Mouse (Mus musculus) liver, adult 2 months (tissue): ENCODE data around the gene Wbp1l. TPM values are rescaled to one million over a fixed set of nuclear protein-coding genes. Genes with fewer than 3 reads are reported as not detected.
A peak's percentile ranks its signal among the peaks of the same experiment; 100 is the strongest.

Experiments
- DNase-seq: peaks from one replicate; pipeline ENCODE4 v3.0.0-alpha.2; 2011; ENCODE audit warnings: low read depth, low spot score; ENCODE audit errors: extremely low read depth
- H3K27ac ChIP-seq: fragments of 200-500 bp; replicated peaks from 2 replicates; pipeline ENCODE4 v1.5.1; 2012; ENCODE audit warnings: low read depth, mild to moderate bottlenecking, control low read depth, inconsistent platforms, low read length; ENCODE audit not compliant: insufficient read depth
- H3K27me3 ChIP-seq: fragments of 200-500 bp; 2 replicates; pipeline ENCODE4 v1.6.1; 2012; ENCODE audit warnings: mild to moderate bottlenecking, moderate library complexity, low read length, inconsistent platforms; ENCODE audit not compliant: control insufficient read depth, insufficient read depth
- H3K36me3 ChIP-seq: fragments of 200-500 bp; 2 replicates; pipeline ENCODE4 v1.6.1; 2012; ENCODE audit warnings: low read length, inconsistent platforms; ENCODE audit not compliant: control insufficient read depth, insufficient read depth
- H3K4me1 ChIP-seq: fragments of 200-500 bp; 2 replicates; pipeline ENCODE4 v1.6.1; 2011; ENCODE audit warnings: low read length; ENCODE audit not compliant: control insufficient read depth, insufficient read depth
- H3K4me3 ChIP-seq: fragments of 200-500 bp; 2 replicates; pipeline ENCODE4 v1.5.1; 2011; ENCODE audit warnings: low read depth, mild to moderate bottlenecking, control low read depth, low read length, moderate library complexity; ENCODE audit not compliant: insufficient read depth
- H3K79me2 ChIP-seq: fragments of 200-500 bp; 2 replicates; pipeline ENCODE4 v1.6.1; 2012; ENCODE audit warnings: inconsistent platforms, mild to moderate bottlenecking, low read length, moderate library complexity; ENCODE audit not compliant: control insufficient read depth, insufficient read depth
- H3K9ac ChIP-seq: fragments of 200-500 bp; 2 replicates; pipeline ENCODE4 v1.6.1; 2012; ENCODE audit warnings: low read depth, mild to moderate bottlenecking, control low read depth, inconsistent platforms, low read length
- CTCF ChIP-seq: fragments of 200-500 bp; IDR thresholded peaks from 2 replicates; pipeline ENCODE4 v1.5.1; 2011; ENCODE audit warnings: low read depth, low read length, control low read depth
- POLR2A ChIP-seq: fragments of 200-500 bp; IDR thresholded peaks from 2 replicates; pipeline ENCODE4 v1.6.1; 2011; ENCODE audit warnings: low read length, control low read depth; ENCODE audit not compliant: insufficient read depth; ENCODE audit errors: extremely low read depth
- WGBS: fragments of 180-500 bp; shearing (Covaris S2); methylation state at CpG from one replicate; pipeline ENCODE4 v1.1.7; 2018; 5-methylcytosine and 5-hydroxymethylcytosine counted together
- polyA plus RNA-seq: library from polyadenylated mRNA; depleted of rRNA; stranded (reverse); fragments of >200 nt; gene quantifications from 2 replicates; pipeline ENCODE4 v1.2.3, GENCODE M21; 2012
- total RNA-seq: library from RNA; depleted of rRNA; stranded (reverse); fragments of >200 nt; gene quantifications from 2 replicates; pipeline ENCODE4 v1.2.3, GENCODE M21; 2014

The Wbp1l gene
- total and polyA plus RNA-seq, 2 experiments, result 66.7 to 140 TPM

DNA sequence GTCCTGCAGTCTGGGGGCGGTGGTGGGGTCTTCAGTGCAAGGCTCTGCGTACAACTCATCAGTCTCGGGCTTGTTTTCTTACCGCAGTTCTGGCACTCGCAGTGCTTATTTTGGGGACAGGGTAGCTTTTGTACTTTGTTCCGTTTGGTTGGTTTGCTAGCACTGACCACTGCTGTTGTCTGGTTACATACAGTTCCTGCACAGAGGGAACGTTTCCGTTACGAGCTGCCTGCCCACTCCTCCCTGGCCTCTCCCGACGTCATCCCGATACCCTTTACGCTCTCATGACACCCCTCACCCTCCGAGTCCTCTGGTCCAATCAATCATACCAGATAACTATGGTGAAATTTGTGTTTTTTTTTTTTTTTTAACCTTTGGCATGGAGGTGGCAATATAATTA is 2.6 kb downstream of the Wbp1l start:
- 8% methylated on average over 14 of the region's 14 CpGs for WGBS
- Histone ChIP-seq H3K4me1 (peaks cover 22% of the 10 kb centered on the region), H3K4me3 (peak overlapping the region; percentile 89), H3K36me3 (peaks cover 11% of the 10 kb centered on the region; the same call in 1 of the 2 replicates), H3K27ac (peak overlapping the region; percentile 99), H3K27me3 (no peaks in the 10 kb centered on the region), H3K9ac (peak overlapping the region; percentile 85), H3K79me2 (peaks cover 36% of the 10 kb centered on the region)
- TF ChIP-seq CTCF (no peak), POLR2A (peak; percentile 37; the same call in 1 of the 2 replicates)
- DNase-seq, result peak; percentile 99

GRCm38 (mm10) chr19:46602406-46602805 is 3.5 kb downstream of the Wbp1l start:
- peak overlapping the region; percentile 20; the same call in 1 of the 2 replicates for H3K9ac ChIP-seq
- H3K4me3 ChIP-seq, result no peak overlapping the region
- WGBS, result 30% methylated on average over 4 of the region's 4 CpGs
- peaks cover 20% of the 10 kb centered on the region for H3K36me3 ChIP-seq
- TF ChIP-seq POLR2A (no peak), CTCF (no peak)
- no peak for DNase-seq
- peaks cover 45% of the 10 kb centered on the region for H3K79me2 ChIP-seq
- H3K27me3 ChIP-seq, result no peaks in the 10 kb centered on the region
- H3K4me1 ChIP-seq, result peaks cover 27% of the 10 kb centered on the region
- peak overlapping the region; percentile 46 for H3K27ac ChIP-seq

DNA sequence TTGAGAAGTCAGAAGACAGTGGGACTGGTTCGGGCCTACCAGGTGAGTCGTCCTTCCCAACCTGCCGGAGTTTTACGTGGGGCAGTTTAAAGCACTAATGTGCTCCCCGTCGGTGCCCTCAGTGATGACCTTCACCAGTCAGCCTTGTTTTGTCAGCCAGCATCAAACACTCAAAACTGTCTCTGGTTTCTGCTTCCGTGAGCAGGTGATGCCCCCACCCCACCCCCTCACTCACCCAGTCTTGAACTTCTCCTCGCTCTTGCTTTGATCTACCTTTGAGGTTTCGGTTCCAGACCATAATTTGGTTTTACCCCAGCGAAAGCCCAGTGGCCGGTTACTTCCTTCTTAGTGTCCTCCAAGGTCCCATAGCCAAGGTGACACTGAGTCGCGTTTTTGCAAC is 7.8 kb downstream of the Wbp1l start:
- 80% methylated on average over 13 of the region's 13 CpGs for WGBS

DNA sequence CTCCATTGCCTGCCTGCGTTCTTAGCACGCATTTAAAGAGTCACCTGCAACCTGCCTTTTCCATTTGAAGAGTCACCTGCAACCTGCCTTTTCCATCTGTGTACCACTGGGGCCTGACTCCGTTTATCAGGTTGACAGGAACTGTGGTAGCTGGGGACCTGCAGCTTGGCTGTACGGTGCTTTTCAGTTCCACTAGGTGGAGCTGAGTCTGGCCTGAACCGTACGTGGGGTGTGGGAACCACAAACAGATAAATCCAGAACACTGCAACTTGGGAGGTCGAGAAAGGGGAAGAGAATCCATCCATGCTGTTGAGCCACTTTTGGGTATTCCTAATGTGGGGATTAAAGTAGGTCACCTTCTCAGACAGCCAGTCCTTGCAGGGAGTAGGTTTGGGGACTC is 8.5 kb downstream of the Wbp1l start:
- no peak overlapping the region for H3K27ac ChIP-seq
- TF ChIP-seq POLR2A, result no peak
- TF ChIP-seq CTCF, result peak; percentile 71
- DNase-seq, result no peak
- H3K79me2 ChIP-seq, result peaks cover 70% of the 10 kb centered on the region
- peaks cover 38% of the 10 kb centered on the region for H3K36me3 ChIP-seq
- 37% methylated on average over 7 of the region's 7 CpGs for WGBS
- no peak overlapping the region for H3K4me3 ChIP-seq
- H3K27me3 ChIP-seq, result no peaks in the 10 kb centered on the region
- peaks cover 33% of the 10 kb centered on the region for H3K4me1 ChIP-seq
- no peak overlapping the region for H3K9ac ChIP-seq

More for the DNA sequence above, 7.8 kb downstream of the Wbp1l start:
- Histone ChIP-seq H3K9ac (no peak overlapping the region), H3K36me3 (peaks cover 33% of the 10 kb centered on the region), H3K4me1 (peaks cover 38% of the 10 kb centered on the region), H3K79me2 (peaks cover 71% of the 10 kb centered on the region), H3K27me3 (no peaks in the 10 kb centered on the region), H3K27ac (no peak overlapping the region), H3K4me3 (no peak overlapping the region)
- TF ChIP-seq POLR2A, result no peak
- no peak for TF ChIP-seq CTCF
- DNase-seq, result no peak

DNA sequence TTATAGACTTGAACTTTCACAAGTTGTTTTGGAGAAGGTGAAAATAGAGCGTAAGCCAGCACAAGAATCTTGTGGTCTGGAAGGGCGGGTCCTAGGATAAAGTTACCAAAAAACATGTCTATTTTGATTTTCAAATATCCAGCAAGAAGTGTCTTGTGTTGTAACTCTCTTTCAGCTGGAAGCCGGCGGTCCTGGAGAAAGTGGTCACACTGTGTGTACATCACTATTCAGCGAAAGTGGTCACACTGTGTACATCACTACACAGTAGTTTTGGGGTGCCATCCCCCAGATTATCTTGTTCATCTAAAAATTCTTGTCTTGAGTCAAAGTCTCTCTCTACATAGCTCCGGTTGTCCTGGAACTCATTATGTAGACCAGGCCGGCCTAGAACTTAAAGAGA is 9.3 kb downstream of the Wbp1l start:
- peaks cover 67% of the 10 kb centered on the region for H3K79me2 ChIP-seq
- H3K27me3 ChIP-seq, result no peaks in the 10 kb centered on the region
- H3K4me3 ChIP-seq, result no peak overlapping the region
- WGBS, result 96% methylated on average over 7 of the region's 7 CpGs
- H3K9ac ChIP-seq, result no peak overlapping the region
- peaks cover 29% of the 10 kb centered on the region for H3K4me1 ChIP-seq
- no peak for DNase-seq
- H3K27ac ChIP-seq, result no peak overlapping the region
- peaks cover 42% of the 10 kb centered on the region for H3K36me3 ChIP-seq
- TF ChIP-seq CTCF (no peak), POLR2A (no peak)

DNA sequence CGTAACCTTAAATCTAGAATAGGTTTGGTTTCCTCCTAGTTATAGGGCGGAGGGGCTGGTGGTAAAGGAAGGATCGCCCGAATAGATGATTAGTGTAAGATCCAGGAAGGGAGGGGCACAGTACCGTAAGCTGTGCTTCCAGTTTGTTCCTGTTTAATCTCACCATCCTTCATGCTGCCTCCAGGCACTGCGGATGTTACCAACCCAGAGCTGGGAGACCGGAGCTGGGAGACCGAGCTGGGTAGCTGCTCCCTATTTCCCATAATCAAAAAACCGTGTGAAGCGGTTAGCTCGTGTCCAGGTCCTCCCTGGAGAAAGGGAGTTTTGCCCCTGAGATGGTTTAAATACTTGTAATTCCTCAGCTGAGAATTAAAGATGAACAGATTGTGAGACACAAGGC is 17.5 kb downstream of the Wbp1l start:
- 83% methylated on average over 11 of the region's 11 CpGs for WGBS
- peaks cover 51% of the 10 kb centered on the region for H3K79me2 ChIP-seq
- H3K4me3 ChIP-seq, result no peak overlapping the region
- DNase-seq, result no peak
- H3K9ac ChIP-seq, result no peak overlapping the region
- H3K36me3 ChIP-seq, result peaks cover 25% of the 10 kb centered on the region
- TF ChIP-seq POLR2A, result no peak
- TF ChIP-seq CTCF, result no peak
- H3K27ac ChIP-seq, result no peak overlapping the region
- H3K4me1 ChIP-seq, result peaks cover 29% of the 10 kb centered on the region
- H3K27me3 ChIP-seq, result no peaks in the 10 kb centered on the region
